Mouse (Mus musculus): ENCODE measurements around the gene Wdr20. TPM values are rescaled to one million over a fixed set of nuclear protein-coding genes. Genes with fewer than 3 reads are reported as not detected.

Gene Wdr20
- total RNA-seq, 2 experiments from 2014 or later, result 21.3 to 36.2 TPM

GRCm38 (mm10) chr12:110850010-110850928 lies 112.5 kb downstream of the Wdr20 start, which contains the start of gene Zfp839:
Gene Zfp839, plus strand, starts transcription at chr12:110850253.
- ATAC-seq (replicated peaks; ENCODE audit: poor library complexity), result peak; percentile 56

DNA sequence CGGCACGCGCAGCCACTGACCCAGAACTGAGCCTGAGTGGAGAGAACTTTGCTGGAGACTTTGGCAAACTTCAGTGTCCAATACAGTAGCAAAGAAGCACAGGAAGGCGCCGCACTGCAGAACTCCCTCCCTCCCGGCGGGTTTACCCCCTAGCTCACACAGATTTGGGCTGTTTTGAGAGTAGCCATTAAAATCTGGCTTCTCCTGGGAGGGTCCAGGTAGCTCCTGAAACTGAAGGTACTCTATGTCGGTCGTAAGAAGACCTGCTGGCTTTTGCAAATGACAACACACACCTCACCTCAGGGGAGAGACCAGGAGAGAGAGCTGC lies 113.1 kb downstream of the Wdr20 start:
- no peak for ATAC-seq (replicated peaks; ENCODE audit: poor library complexity)

GRCm38 (mm10) chr12:110851414-110851813 lies 113.7 kb downstream of the Wdr20 start:
- peak; percentile 55 for ATAC-seq (replicated peaks; ENCODE audit: poor library complexity)

GRCm38 (mm10) chr12:110851923-110852322 lies 114.2 kb downstream of the Wdr20 start:
- no peak for ATAC-seq (replicated peaks; ENCODE audit: poor library complexity)

Other genes starting within 250 kb of the Wdr20 start
- gene Dync1h1, start 136.5 kb upstream of the Wdr20 start, total RNA-seq (2015), result 60.2 and 64.4 TPM in 2 replicates
- gene Dync1h1, start 136.5 kb upstream of the Wdr20 start, total RNA-seq (2017), result 91.9 and 102 TPM in 2 replicates
- gene 1700001K19Rik, start 55.3 kb upstream of the Wdr20 start, total RNA-seq (2015), result not detected in 2 replicates
- gene 1700001K19Rik, start 55.3 kb upstream of the Wdr20 start, total RNA-seq (2017), result not detected in 2 replicates
- 1,320 and 1,329 TPM in 2 replicates for gene Hsp90aa1, start 35.2 kb upstream of the Wdr20 start, total RNA-seq (2015)
- gene Hsp90aa1, start 35.2 kb upstream of the Wdr20 start, total RNA-seq (2017), result 1,319 and 1,619 TPM in 2 replicates
- gene Mok, start 103.0 kb downstream of the Wdr20 start, total RNA-seq (2015), result 1.0 and 2.1 TPM in 2 replicates
- 2.0 and 2.2 TPM in 2 replicates for gene Mok, start 103.0 kb downstream of the Wdr20 start, total RNA-seq (2017)
- 5.1 and 5.5 TPM in 2 replicates for gene Zfp839, start 112.3 kb downstream of the Wdr20 start, total RNA-seq (2015)
- gene Zfp839, start 112.3 kb downstream of the Wdr20 start, total RNA-seq (2017), result 4.6 and 6.2 TPM in 2 replicates
- 50.2 and 53.2 TPM in 2 replicates for gene Cinp, start 151.2 kb downstream of the Wdr20 start, total RNA-seq (2015)
- 74.6 and 100 TPM in 2 replicates for gene Cinp, start 151.2 kb downstream of the Wdr20 start, total RNA-seq (2017)
- 4.7 and 5.0 TPM in 2 replicates for gene Tecpr2, start 151.3 kb downstream of the Wdr20 start, total RNA-seq (2015)
- gene Tecpr2, start 151.3 kb downstream of the Wdr20 start, total RNA-seq (2017), result 6.8 and 7.4 TPM in 2 replicates
- gene Ankrd9, start 241.1 kb downstream of the Wdr20 start, total RNA-seq (2015), result 1.1 and 1.4 TPM in 2 replicates
- gene Ankrd9, start 241.1 kb downstream of the Wdr20 start, total RNA-seq (2017), result 1.8 and 4.6 TPM in 2 replicates

Measured in megakaryocyte progenitor cell, adult 5-6 weeks (primary cell).